In the genomic region with DNA sequence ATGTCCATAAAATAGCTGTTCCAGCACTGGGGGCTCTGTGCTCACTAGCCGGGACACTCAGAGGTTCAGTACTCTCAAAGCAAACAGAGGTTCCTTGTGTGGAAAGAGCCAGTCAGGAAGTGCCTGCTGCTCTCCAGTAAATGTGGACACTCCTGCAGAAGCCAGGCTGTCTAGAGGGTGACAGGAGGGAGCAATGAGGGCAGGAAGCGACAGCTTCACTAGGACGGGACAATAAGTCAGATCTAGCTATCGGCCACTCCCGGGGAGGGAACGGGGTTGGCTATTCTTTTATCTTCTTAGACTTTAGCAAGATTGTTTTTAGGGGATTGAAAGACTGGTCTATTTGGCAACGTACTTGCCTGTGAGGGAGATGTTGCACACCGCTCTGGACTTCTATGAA, we compare ENCODE assay signal across 8 mouse cellular contexts.
DNase-seq lines count a peak whose midpoint lies in the region; ATAC-seq lines count a peak whose summit lies in the region.

No protein-coding gene starts in this region.

- intact Hi-C loops in heart, postnatal 14 days (cut with DNase I): loop anchor here (5.0 kb wide), 1 partner anchor 49 kb away; no protein-coding TSS in a partner anchor

- H3K4me1 ChIP-seq in embryonic facial prominence, embryonic 10.5 days: peaks cover 37% of the 10 kb centered on the region
- peaks cover 22% of the 10 kb centered on the region for H3K4me1 ChIP-seq in limb, embryonic 10.5 days
- H3K4me1 ChIP-seq in midbrain, embryonic 14.5 days (ENCODE audit: control insufficient read depth, insufficient read depth, low read length): peaks cover 6% of the 10 kb centered on the region

- H3K9me3 ChIP-seq in embryonic facial prominence, embryonic 10.5 days: no peaks in the 10 kb centered on the region
- no peaks in the 10 kb centered on the region for H3K9me3 ChIP-seq in limb, embryonic 10.5 days (replicated peaks)
- no peaks in the 10 kb centered on the region for H3K9me3 ChIP-seq in midbrain, embryonic 14.5 days (ENCODE audit: control insufficient read depth, low read length)

- H3K4me3 ChIP-seq in embryonic facial prominence, embryonic 10.5 days: 0 out of 2 replicates have a peak overlapping the region, but pooled peaks have one; percentile 1
- H3K4me3 ChIP-seq in limb, embryonic 10.5 days: no peak overlapping the region
- H3K4me3 ChIP-seq in midbrain, embryonic 14.5 days (replicated peaks; ENCODE audit: low read depth, low read length): no peak overlapping the region

- WGBS in embryonic facial prominence, embryonic 10.5 days: 9% methylated on average over 8 of the region's 8 CpGs
- 28% methylated on average over 8 of the region's 8 CpGs for WGBS in limb, embryonic 10.5 days
- 4% methylated on average over 8 of the region's 8 CpGs for WGBS in midbrain, embryonic 14.5 days

- H3K36me3 ChIP-seq in embryonic facial prominence, embryonic 10.5 days (replicated peaks): no peaks in the 10 kb centered on the region
- H3K36me3 ChIP-seq in limb, embryonic 10.5 days: no peaks in the 10 kb centered on the region
- H3K36me3 ChIP-seq in midbrain, embryonic 14.5 days (ENCODE audit: control insufficient read depth, insufficient read depth, low read length): no peaks in the 10 kb centered on the region

- H3K4me2 ChIP-seq in midbrain, embryonic 14.5 days (ENCODE audit: low read length): no peak overlapping the region

- peak; percentile 35 for DNase-seq in Muller cell, postnatal 12 days (ENCODE audit: inconsistent ontology term)
- peak; percentile 51 for DNase-seq in embryonic facial prominence, embryonic 10.5 days (ENCODE audit: low spot score)
- DNase-seq in heart, postnatal 14 days: peak; percentile 23 to 35
- DNase-seq in limb, embryonic 10.5 days (ENCODE audit: low spot score): peak; percentile 41
- peak; percentile 29 for DNase-seq in midbrain, embryonic 14.5 days
- no peak for DNase-seq in spleen, adult 12 weeks (ENCODE audit: low spot score)
- DNase-seq in thymus, postnatal 25 days: no peak

- no peak overlapping the region for H3K9ac ChIP-seq in midbrain, embryonic 14.5 days (replicated peaks; ENCODE audit: low read length)

- H3K27ac ChIP-seq in embryonic facial prominence, embryonic 10.5 days (replicated peaks): peak overlapping the region; percentile 87
- H3K27ac ChIP-seq in limb, embryonic 10.5 days: peak overlapping the region; percentile 88
- peak overlapping the region; percentile 27; the same call in 1 of the 2 replicates for H3K27ac ChIP-seq in midbrain, embryonic 14.5 days (replicated peaks; ENCODE audit: low read depth, low read length)

- no peaks in the 10 kb centered on the region for H3K27me3 ChIP-seq in embryonic facial prominence, embryonic 10.5 days (replicated peaks; ENCODE audit: low read depth, poor library complexity, severe bottlenecking)
- no peaks in the 10 kb centered on the region for H3K27me3 ChIP-seq in limb, embryonic 10.5 days (ENCODE audit: low read depth, poor library complexity, severe bottlenecking)
- H3K27me3 ChIP-seq in midbrain, embryonic 14.5 days (ENCODE audit: control insufficient read depth, insufficient read depth, low read length): no peaks in the 10 kb centered on the region

- ATAC-seq in midbrain, embryonic 14.5 days (ENCODE audit: low FRiP score, low TSS enrichment): 0 out of 2 replicates have a peak, but pooled peaks have one; percentile 23
- ATAC-seq in megakaryocyte, adult 5-6 weeks (ENCODE audit: poor library complexity, severe bottlenecking): no peak

Comparison
In these comparisons a context has a peak if more than half of its experiments do, and no peak if none do; other contexts are left out.
1. DNase-seq: peak in Muller cell, postnatal 12 days (single experiment), embryonic facial prominence, embryonic 10.5 days (single experiment), heart, postnatal 14 days (2 of 2), limb, embryonic 10.5 days (single experiment) and midbrain, embryonic 14.5 days (single experiment); none in spleen, adult 12 weeks (single experiment) and thymus, postnatal 25 days (single experiment).
2. H3K27ac ChIP-seq: peak in every context shown above with its lines; median percentile 88 in limb, embryonic 10.5 days; 87 in embryonic facial prominence, embryonic 10.5 days; 27 in midbrain, embryonic 14.5 days.